Mouse (Mus musculus) cortical plate, adult 2 months (tissue): ENCODE data around the gene Adgrg3.

ENCODE experiments used
- CTCF ChIP-seq: fragments of 200-500 bp; IDR thresholded peaks from 2 replicates; pipeline ENCODE4 v1.5.1; 2011; ENCODE audit warnings: mild to moderate bottlenecking, control low read depth, low read length; ENCODE audit not compliant: insufficient read depth; ENCODE audit errors: extremely low read depth
- POLR2A ChIP-seq: fragments of 200-500 bp; IDR thresholded peaks from 2 replicates; pipeline ENCODE4 v1.6.1; 2011; ENCODE audit warnings: mild to moderate bottlenecking, low read length, control low read depth; ENCODE audit not compliant: insufficient read depth; ENCODE audit errors: extremely low read depth

- TF ChIP-seq CTCF (no peak), POLR2A (no peak)
Observed at GRCm38 (mm10) chr8:94994006-94994405, 23.5 kb upstream of the Adgrg3 start.
